Mouse (Mus musculus): ENCODE results near the gene Pipox.

- no peak for TF ChIP-seq CTCF (IDR thresholded peaks at IDR 0.05; ENCODE audit: borderline replicate concordance, control insufficient read depth, extremely low read depth, insufficient read depth, low read length, poor library complexity)
- no peak for TF ChIP-seq POLR2A (IDR thresholded peaks at IDR 0.05; ENCODE audit: control insufficient read depth, extremely low read depth, insufficient read depth, low read length, poor library complexity)
Measured at GRCm38 (mm10) chr11:77932576-77932975, 38.7 kb upstream of the Pipox start.
